Mouse (Mus musculus): ENCODE data around the gene Abcd3. TPM values are rescaled to one million over a fixed set of nuclear protein-coding genes. Genes with fewer than 3 reads are reported as not detected.
"Not testable (repeated sequence)": the region's sequence is repeated elsewhere in the genome, so short reads cannot be mapped to it uniquely, and the experiment has no call there.

The Abcd3 gene
- total RNA-seq, 2 experiments from 2014 or later, result 48.6 to 49.7 TPM

- intact Hi-C loops (cut with DNase I), result loop anchor here (2.0 to 10.0 kb wide), 3 partner anchors 225 to 587 kb away; partner anchors contain the start of gene Rwdd3
Measured at GRCm38 (mm10) chr3:121762056-121762852, 52.8 kb downstream of the Abcd3 start.

GRCm38 (mm10) chr3:121758373-121758772 is 56.7 kb downstream of the Abcd3 start:
- H3K4me3 ChIP-seq, result no peak overlapping the region
- no peak for TF ChIP-seq CTCF (IDR thresholded peaks at IDR 0.05)
- intact Hi-C loops (cut with DNase I), result no loop called here
- no peak overlapping the region for H3K27ac ChIP-seq
- DNase-seq (ENCODE audit: extremely low spot score in 1 of 2, low spot score in 2 of 2), result no peak

More at GRCm38 (mm10) chr3:121762056-121762852, 52.8 kb downstream of the Abcd3 start:
- no peak overlapping the region for H3K4me3 ChIP-seq
- TF ChIP-seq CTCF (IDR thresholded peaks at IDR 0.05), result peak; percentile 66
- DNase-seq (ENCODE audit: extremely low spot score in 1 of 2, low spot score in 2 of 2), result no peak
- H3K27ac ChIP-seq, result no peak overlapping the region

- intact Hi-C loops (cut with DNase I), result no loop called here
- no peak for DNase-seq (ENCODE audit: extremely low spot score in 1 of 2, low spot score in 2 of 2)
- H3K27ac ChIP-seq, result no peak overlapping the region
- TF ChIP-seq CTCF (IDR thresholded peaks at IDR 0.05), result no peak
- H3K4me3 ChIP-seq, result no peak overlapping the region
Measured at GRCm38 (mm10) chr3:121755152-121755551, 60.0 kb downstream of the Abcd3 start.

- H3K27ac ChIP-seq; intact Hi-C loops (cut with DNase I); H3K4me3 ChIP-seq; DNase-seq (ENCODE audit: extremely low spot score in 1 of 2, low spot score in 2 of 2): not testable (repeated sequence)
Measured at GRCm38 (mm10) chr3:121754319-121755090, 60.6 kb downstream of the Abcd3 start.

GRCm38 (mm10) chr3:121741186-121741848 is 73.8 kb downstream of the Abcd3 start:
- DNase-seq (ENCODE audit: extremely low spot score in 1 of 2, low spot score in 2 of 2); intact Hi-C loops (cut with DNase I); H3K27ac ChIP-seq; H3K4me3 ChIP-seq: not testable (repeated sequence)

- Histone ChIP-seq H3K27ac (no peak overlapping the region), H3K4me3 (no peak overlapping the region)
- DNase-seq (ENCODE audit: extremely low spot score in 1 of 2, low spot score in 2 of 2), result no peak
- intact Hi-C loops (cut with DNase I), result no loop called here
- TF ChIP-seq CTCF (IDR thresholded peaks at IDR 0.05), result no peak
Measured at GRCm38 (mm10) chr3:121739489-121740213, 75.5 kb downstream of the Abcd3 start.

- Histone ChIP-seq H3K27ac (no peak overlapping the region), H3K4me3 (no peak overlapping the region)
- intact Hi-C loops (cut with DNase I), result no loop called here
- no peak for TF ChIP-seq CTCF (IDR thresholded peaks at IDR 0.05)
- no peak for DNase-seq (ENCODE audit: extremely low spot score in 1 of 2, low spot score in 2 of 2)
Measured at GRCm38 (mm10) chr3:121738742-121739342, 76.3 kb downstream of the Abcd3 start.

GRCm38 (mm10) chr3:121737901-121738300 is 77.2 kb downstream of the Abcd3 start:
- Histone ChIP-seq H3K4me3 (no peak overlapping the region), H3K27ac (no peak overlapping the region)
- DNase-seq (ENCODE audit: extremely low spot score in 1 of 2, low spot score in 2 of 2), result no peak
- intact Hi-C loops (cut with DNase I), result loop anchor here (1.0 to 2.0 kb wide), 3 partner anchors 189 to 202 kb away; no protein-coding TSS in a partner anchor
- no peak for TF ChIP-seq CTCF (IDR thresholded peaks at IDR 0.05)

- Histone ChIP-seq H3K4me3 (no peak overlapping the region), H3K27ac (no peak overlapping the region)
- DNase-seq (ENCODE audit: extremely low spot score in 1 of 2, low spot score in 2 of 2), result no peak
- intact Hi-C loops (cut with DNase I), result loop anchor here (1.0 to 2.0 kb wide), 3 partner anchors 189 to 201 kb away; no protein-coding TSS in a partner anchor
- peak; percentile 50 for TF ChIP-seq CTCF (IDR thresholded peaks at IDR 0.05)
Measured at GRCm38 (mm10) chr3:121737453-121737852, 77.6 kb downstream of the Abcd3 start.

- TF ChIP-seq CTCF (IDR thresholded peaks at IDR 0.05), result peak; percentile 90
- Histone ChIP-seq H3K27ac (peak overlapping the region; percentile 63), H3K4me3 (no peak overlapping the region)
- intact Hi-C loops (cut with DNase I), result loop anchor here (1.0 to 2.0 kb wide), 3 partner anchors 100 to 195 kb away; no protein-coding TSS in a partner anchor
- DNase-seq (ENCODE audit: extremely low spot score in 1 of 2, low spot score in 2 of 2), result peak; percentile 80 to 85
Measured at GRCm38 (mm10) chr3:121736025-121736744, 78.9 kb downstream of the Abcd3 start.
